Mouse (Mus musculus) NIH3T3 (cell line): ENCODE data around the gene AC134908.4.

Experiments used
- DNase-seq: peaks from one replicate; pipeline ENCODE4 v3.0.0-alpha.2; 2012; ENCODE audit warnings: low read depth

The AC134908.4 gene

GRCm38 (mm10) chr17:25795609-25796092 is at the start of gene AC134908.4:
Gene AC134908.4 (minus strand): TSS chr17:25795659.
- peak; percentile 60 for DNase-seq

- peak; percentile 98 for DNase-seq
These were observed 49.0 kb upstream of the AC134908.4 start, which contains the start of gene Rhot2 for GRCm38 (mm10) chr17:25844396-25844901. Gene Rhot2 (minus strand): TSS chr17:25844851.

GRCm38 (mm10) chr17:25843636-25844395 is 48.4 kb upstream of the AC134908.4 start:
- peak; percentile 14 for DNase-seq

DNA sequence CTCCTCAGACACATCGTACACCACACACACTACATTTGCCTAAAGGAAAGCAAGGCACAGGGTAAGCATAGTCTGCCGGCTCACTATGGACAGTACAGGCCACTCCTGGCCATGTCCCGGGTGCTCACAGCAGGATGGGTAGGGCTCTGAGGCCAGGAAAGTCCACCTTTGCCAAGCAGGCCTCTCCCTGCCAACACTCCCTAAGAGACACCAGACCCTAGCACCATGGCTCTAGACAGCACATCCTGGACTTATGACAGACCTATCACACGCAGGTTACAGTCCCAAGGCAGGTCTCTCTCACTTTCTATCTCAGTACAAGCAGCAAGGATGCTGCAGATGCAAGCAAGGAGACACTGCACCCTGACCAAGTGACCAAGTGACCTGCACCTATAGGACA is 47.7 kb upstream of the AC134908.4 start:
- DNase-seq = no peak

DNA sequence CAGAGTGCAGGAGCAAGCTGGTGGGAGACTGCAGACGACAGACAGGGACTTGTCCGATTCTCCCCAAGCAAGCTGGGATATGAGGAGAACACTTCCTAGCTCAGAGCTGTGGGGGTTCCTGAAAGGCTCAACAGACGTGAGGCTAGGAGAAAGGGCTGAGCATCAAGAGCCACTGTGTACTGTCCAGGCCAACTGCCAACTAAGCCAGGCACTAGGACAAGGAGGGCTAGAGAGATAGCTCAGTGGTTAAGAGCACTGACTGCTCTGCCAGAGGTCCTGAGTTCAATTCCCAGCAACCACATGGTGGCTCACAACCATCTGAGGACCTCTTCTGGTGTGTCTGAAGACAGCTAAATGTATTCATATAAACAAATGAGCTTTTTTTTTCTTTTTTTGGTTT is 47.0 kb upstream of the AC134908.4 start:
- no peak for DNase-seq

- no peak for DNase-seq
These were observed 45.8 kb upstream of the AC134908.4 start, which contains the start of gene Gm20683 for GRCm38 (mm10) chr17:25841117-25841880. Gene Gm20683 (minus strand): TSS chr17:25841763.

DNA sequence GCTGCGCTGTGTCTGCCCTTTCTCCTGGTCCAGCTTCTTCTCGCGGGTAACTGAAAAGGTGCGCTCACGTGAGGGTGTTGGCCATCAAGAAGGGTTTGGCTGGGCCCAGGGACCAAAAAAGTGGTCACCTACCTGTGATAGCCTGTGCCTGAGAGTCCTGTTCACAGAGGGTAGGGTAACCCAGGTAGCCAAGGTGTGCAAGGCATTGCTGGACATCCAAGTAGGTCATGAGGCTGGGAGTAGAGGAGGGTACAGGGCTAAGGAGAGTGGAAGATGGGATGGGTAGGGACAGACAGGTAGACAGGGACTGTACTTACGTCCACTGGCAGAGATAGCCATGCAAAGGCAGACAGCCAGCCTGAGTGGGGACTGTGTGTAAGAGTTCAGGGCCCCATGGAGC is 45.1 kb upstream of the AC134908.4 start:
- DNase-seq = no peak

- no peak for DNase-seq
These were observed 44.2 kb upstream of the AC134908.4 start for GRCm38 (mm10) chr17:25839455-25840235.

GRCm38 (mm10) chr17:25838904-25839303 is 43.4 kb upstream of the AC134908.4 start:
- no peak for DNase-seq

DNA sequence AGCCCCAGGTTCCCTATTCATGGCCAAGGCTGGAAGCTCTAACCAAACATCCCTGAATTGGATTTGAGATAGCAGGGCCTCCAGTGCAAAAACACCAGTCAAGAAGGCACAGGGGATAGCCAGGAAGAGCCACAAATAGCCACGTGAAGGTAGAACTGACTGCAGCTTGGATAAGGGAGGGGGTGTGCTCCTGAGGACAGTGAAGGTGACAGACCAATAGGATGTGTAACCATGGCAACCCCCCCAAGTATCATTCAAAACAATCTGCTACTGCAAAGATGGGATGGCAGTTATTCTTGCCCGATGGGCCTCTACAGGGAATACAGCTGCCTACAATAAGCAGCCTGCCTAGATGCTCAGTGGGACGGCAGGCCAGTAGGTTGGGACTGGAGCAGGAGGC is 42.1 kb upstream of the AC134908.4 start:
- no peak for DNase-seq

DNA sequence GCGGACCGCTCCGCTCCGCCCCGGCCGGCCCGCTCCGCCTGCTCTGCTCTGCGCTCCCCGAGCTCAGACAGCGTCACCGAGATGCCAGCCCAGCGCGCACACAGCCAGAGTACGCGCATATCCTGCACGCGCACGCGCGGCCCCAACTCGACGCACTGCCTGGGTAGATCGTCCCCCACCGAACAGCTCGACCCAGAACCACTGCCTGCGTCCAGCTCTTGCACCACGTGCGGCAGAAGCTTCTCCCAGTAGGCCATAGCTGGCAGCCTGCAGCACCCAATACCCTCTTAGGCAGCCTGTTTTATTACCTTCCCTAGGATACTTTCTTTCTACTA is 41.6 kb upstream of the AC134908.4 start, which contains the start of gene Rhbdl1:
Gene Rhbdl1 (minus strand): TSS at position 220 of the 335 bp plus-strand sequence.
- DNase-seq = no peak

DNA sequence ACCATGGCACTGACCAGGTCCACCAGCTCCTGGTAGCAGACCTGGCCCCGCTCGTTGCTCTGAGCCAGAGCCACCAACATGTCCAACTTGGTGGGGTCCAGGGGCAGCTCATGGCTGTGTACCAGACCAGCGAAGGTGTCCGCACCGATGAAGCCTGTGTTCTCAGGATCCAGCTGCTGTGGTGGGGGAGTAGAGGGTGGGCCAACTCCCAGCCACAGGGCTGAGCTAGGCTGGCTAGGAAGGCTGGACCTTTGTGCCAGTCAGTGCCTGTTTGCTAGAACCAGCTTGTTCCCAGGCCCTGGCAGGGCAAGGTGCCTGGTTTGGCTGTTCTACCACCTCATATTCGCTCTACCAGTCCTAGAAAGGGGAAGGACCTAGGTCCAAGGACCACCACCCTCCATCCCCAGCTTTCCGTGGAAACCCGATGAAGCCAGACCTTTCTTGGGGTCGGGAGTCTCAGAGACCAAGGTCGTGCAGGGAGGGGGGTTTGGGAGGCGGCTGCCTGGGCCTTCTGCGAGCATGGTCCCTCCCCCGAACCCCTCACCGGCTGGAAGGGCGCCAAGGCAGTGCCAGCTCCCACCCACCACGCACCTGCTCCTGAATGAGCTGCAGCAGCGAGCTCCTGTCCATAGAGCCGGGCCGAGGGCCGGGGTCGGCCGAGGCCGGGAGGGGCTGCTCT is 41.1 kb upstream of the AC134908.4 start:
- no peak for DNase-seq

GRCm38 (mm10) chr17:25835816-25836215 is 40.4 kb upstream of the AC134908.4 start:
- no peak for DNase-seq

GRCm38 (mm10) chr17:25835301-25835700 is 39.8 kb upstream of the AC134908.4 start:
- no peak for DNase-seq

- no peak for DNase-seq
These were observed 39.2 kb upstream of the AC134908.4 start for GRCm38 (mm10) chr17:25834595-25835222.

DNA sequence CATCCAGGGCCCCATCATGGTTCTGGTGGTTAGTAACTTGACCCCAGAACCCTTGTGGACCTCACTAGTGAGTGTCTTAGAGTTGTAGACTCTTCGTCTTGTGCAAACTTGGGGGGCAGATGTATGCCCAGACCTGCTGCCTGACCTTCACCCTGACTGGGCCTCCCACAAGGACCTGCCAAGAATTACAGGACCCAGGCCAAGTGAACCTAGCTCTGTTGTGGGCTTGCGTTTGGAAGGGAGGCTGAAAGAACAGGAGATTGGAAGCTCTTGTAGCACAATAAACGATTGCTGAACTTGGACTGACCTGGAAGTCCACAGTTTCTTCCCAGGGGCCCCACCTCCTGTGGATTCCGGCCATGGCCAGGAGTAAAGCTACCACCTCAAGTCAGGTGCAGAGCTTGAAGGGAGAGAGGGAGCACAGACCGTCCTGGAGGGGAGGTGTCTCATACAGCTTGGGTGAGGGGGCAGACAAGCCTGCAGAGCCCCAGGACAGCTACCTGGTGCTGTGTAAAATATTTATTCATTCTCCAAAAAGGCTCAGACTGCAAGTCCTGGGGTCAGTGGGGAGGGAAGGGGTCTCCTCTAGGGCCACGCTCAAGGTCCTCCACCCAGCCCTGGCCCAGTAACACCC is 38.6 kb upstream of the AC134908.4 start:
- peak; percentile 42 for DNase-seq

- DNase-seq = peak; percentile 98
These were observed 37.8 kb upstream of the AC134908.4 start, which contains the start of gene Stub1 for GRCm38 (mm10) chr17:25833291-25833663. Gene Stub1 (minus strand): TSS chr17:25833404.

DNA sequence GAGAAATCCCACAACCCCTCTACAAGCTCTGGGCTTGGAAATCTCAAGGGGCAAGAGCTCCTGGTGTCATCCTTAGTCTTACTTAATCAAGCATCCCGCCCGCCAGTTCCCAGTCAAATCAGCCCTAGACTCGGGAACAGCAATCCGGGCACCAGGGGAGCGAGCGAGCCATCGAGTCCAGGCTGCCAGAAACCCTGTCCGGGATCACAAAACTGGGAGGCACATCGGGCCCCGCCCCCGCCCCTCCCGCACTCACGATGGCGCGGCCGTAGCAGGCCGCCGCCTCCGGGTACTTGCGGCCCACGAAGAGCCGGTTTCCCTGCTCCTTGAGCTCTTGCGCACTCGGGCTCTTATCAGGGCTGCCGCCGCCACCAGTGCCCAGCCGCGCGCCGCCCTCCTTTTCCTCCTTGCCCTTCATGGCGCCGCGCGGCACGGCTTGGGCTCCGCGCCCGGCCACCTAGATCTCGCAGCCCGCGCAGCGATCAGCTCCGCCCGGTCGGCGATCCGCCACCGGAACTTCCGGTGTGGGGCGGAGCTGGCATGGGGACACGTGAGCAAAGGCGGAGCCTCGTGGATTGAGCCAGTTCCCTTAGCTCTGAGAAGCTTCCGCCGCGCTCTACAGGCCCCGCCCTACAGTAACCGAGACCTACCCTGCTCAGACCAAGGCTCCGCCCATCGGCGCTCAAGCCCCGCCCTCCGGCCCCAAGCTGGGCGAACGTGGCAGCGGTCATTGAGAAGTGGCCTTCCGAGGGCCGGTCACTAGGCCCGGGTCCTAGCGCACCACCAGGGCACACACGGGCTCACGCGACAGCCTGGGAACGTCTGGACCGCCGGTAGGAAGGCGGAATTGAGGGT is 37.2 kb upstream of the AC134908.4 start:
- peak; percentile 100 for DNase-seq
